Mouse (Mus musculus) brain, adult 2 months (tissue): ENCODE results near the gene Sult2a3.
"Not testable (repeated sequence)": the region's sequence is repeated elsewhere in the genome, so short reads cannot be mapped to it uniquely, and the experiment has no call there.

Source experiments
- DNase-seq: peaks from one replicate; pipeline ENCODE4 v3.0.0; 2011; ENCODE audit warnings: low read depth, low spot score

Sult2a3 gene

DNA sequence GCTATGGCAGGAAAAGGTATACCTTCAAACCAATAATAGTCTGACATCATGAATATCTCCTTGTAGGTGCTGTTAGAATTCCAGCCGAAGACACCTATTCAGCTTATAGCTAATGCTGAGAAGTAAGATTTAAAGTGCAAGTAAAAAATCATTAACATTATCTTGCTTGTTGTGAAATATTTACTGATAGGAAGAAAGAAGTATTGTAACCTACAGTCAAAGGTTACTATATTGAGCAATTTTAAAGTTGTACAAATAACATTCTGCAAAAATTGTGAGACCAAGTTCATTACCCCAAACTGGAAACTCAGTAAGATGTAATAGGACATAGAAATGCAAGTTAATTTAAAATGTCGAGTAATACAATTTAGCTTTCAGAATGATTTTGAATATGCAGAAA lies at the start of gene Sult2a3:
Gene Sult2a3 (minus strand): TSS at position 101 of the 400 bp plus-strand sequence.
- no peak for DNase-seq

DNA sequence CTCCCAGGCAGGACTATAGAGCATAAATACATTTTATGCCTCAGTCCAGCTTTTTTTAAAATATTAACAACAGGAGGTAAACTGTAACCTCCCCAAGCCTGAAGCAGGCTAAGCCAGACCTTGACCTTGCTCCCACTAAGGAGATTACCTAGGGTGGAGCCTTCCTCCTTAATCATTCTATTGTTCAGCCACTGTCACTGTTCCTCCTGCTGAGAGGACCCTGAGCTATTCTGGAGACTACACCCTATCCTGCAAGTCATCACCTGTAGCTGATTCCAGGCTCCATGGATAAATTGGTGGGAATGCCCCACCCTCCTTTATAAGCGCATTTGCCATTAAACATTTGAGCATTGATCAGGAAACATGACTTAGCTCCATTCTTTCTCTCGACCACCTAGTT lies 2.4 kb downstream of the Sult2a3 start:
- DNase-seq: no peak

DNA sequence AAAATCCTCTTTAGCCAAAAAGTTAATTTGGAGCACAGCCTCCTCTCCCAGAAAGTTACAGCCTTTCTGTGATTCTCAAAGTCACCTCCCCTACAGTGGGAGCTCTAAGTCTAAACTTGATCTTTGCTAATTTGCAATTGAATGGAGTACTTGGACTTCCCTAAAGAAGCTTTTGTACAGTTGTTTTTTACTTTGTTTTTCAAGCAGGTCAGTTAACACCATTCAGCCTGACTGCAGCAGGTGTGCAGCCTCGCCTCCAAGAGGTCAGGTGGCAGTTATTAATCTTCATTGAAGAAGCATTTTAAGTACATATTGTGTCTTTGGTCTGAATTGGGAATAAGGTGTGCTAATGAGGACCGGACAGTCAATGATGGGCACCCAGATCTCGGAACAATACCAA lies 3.0 kb downstream of the Sult2a3 start:
- DNase-seq: not testable (repeated sequence)

DNA sequence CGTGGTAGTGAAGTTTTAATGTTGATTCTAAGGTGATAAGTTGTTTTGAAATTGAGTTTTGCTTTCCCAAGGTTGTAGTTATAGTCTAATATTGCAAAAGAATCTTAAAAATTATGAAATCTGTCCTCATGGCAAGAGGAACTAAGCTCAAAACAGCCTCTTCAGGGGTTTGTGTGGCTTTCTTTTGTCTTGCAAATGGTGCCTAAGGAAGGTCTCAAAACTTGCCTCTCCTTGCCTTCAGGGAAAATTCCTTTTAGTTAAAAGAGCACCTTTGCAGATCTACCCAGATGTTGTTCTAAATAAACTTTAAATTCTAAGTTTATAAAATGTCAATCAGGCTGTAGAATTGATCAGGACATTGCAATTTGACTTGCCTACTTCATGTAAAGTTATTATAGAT lies 6.1 kb downstream of the Sult2a3 start:
- no peak for DNase-seq

DNA sequence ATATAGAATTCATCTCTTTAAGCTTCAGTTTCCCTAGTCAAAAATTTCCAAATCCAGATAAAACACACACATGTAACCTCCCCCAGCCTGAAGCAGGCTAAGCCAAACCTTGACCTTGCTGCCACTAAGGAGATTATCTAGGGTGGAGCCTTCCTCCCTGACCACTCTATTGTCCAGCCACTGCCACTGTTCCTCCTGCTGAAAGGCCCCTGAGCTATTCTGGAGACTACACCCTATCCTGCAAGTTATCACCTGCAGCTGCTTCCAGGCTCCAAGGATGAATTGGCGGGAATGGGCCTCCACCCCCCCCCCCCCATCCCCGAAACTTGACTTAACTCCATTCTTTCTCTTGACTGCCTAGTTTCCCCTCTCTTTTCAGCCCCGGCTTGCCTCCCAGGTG lies 8.4 kb downstream of the Sult2a3 start:
- DNase-seq: not testable (repeated sequence)

DNA sequence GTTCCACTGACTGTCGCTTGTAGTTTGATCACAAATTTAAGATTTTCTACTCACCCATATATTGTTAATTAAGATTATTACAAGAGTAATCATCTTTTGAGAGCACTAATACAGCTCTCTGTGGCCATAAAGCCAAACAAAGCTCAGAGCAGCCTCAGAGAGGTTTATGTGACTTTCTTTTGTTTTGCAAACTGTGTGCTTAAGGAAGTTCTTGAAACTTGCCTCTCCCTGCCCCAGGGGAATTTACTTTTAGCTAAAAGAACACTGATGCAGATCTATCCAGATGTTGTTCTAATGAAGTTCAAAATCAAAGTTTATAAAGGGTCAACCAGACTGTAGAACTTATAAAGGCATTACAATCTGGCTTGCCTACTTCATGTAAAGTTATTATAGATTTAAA lies 75.0 kb downstream of the Sult2a3 start:
- not testable (repeated sequence) for DNase-seq

DNA sequence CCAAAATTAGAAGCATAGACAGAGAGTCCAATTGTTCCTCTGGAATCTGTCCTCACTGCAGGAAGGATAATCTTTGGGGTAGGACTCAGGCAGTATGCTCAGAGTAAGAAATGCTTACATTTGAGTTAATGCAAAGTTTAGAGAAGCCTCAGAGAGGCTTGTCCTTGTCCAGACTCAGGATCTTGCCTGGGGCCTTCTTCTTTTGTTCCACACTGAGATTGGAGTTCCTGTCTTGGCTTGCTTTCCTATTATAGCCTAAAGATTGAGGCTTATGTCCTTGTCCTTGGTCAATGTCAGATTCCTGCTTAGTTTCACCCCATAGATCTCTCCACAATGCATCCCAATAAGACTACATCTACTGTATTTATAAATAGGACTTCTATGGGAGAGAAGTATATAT lies 92.0 kb downstream of the Sult2a3 start:
- DNase-seq: not testable (repeated sequence)
